Mouse (Mus musculus) thymus, postnatal 0 days (tissue): ENCODE results near the gene Gm10057. TPM values are rescaled to one million over a fixed set of nuclear protein-coding genes. Genes with fewer than 3 reads are reported as not detected.
"Not testable (repeated sequence)": the region's sequence is repeated elsewhere in the genome, so short reads cannot be mapped to it uniquely, and the experiment has no call there.

Experiments
- DNase-seq: peaks from one replicate; pipeline ENCODE4 v3.0.0-alpha.2; 2015; ENCODE audit warnings: low spot score
- polyA plus RNA-seq: library from polyadenylated mRNA; unstranded; fragments of >200 nt; fragmentation: Nextera tagmentation; extraction: Ambion mirVana; gene quantifications from 2 replicates; pipeline ENCODE4 v1.2.1, GENCODE M21; 2015

The Gm10057 gene
- polyA plus RNA-seq = not detected in 2 replicates

DNA sequence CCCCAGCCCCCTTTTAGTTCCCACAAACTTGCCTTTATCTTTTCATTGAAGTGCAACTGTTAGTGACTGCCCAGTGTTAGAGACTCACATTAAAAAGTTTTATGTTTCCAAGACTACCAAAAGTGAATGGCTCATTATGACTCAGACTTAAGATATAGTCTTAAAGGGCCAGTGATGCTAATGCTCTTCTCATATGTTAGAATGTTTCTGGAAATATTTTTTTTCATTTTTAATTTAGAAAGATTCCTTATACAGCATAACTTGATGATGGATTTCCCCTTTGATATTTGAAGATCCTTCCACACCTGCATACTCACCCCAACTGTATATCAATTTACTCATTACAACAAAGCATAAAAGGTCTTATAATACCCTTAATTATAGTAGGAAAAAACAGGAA is at the start of gene Gm10057:
Gm10057 (minus strand) TSS at position 101 of the 400 bp plus-strand sequence.
- DNase-seq = not testable (repeated sequence)

DNA sequence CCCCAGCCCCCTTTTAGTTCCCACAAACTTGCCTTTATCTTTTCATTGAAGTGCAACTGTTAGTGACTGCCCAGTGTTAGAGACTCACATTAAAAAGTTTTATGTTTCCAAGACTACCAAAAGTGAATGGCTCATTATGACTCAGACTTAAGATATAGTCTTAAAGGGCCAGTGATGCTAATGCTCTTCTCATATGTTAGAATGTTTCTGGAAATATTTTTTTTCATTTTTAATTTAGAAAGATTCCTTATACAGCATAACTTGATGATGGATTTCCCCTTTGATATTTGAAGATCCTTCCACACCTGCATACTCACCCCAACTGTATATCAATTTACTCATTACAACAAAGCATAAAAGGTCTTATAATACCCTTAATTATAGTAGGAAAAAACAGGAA is 21.1 kb downstream of the Gm10057 start, which contains the start of gene 4921511M17Rik:
4921511M17Rik (minus strand) TSS at position 101 of the 400 bp plus-strand sequence.
- DNase-seq = not testable (repeated sequence)

DNA sequence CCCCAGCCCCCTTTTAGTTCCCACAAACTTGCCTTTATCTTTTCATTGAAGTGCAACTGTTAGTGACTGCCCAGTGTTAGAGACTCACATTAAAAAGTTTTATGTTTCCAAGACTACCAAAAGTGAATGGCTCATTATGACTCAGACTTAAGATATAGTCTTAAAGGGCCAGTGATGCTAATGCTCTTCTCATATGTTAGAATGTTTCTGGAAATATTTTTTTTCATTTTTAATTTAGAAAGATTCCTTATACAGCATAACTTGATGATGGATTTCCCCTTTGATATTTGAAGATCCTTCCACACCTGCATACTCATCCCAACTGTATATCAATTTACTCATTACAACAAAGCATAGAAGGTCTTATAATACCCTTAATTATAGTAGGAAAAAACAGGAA is 42.3 kb downstream of the Gm10057 start, which contains the start of gene Samt1:
Samt1 (minus strand) TSS at position 101 of the 400 bp plus-strand sequence.
- DNase-seq = not testable (repeated sequence)

Other genes with a start within 250 kb of the Gm10057 start
- gene Spin2c, start 222.8 kb downstream of the Gm10057 start, polyA plus RNA-seq = 2.8 and 3.7 TPM in 2 replicates
- not detected in 2 replicates for gene Samt1, start 42.4 kb downstream of the Gm10057 start, polyA plus RNA-seq
- not detected in 2 replicates for gene 4921511M17Rik, start 21.2 kb downstream of the Gm10057 start, polyA plus RNA-seq
- not detected in 2 replicates for gene Gm15140, start 65.6 kb upstream of the Gm10057 start, polyA plus RNA-seq